Mouse (Mus musculus) liver, postnatal 0 days (tissue): ENCODE measurements around the gene Ints11. TPM values are rescaled to one million over a fixed set of nuclear protein-coding genes. Genes with fewer than 3 reads are reported as not detected.
A peak's percentile ranks its signal among the peaks of the same experiment; 100 is the strongest.

ENCODE experiments used
- ATAC-seq: fragments of 200-750 bp; cut with Nextera tagmentation; 2 replicates; pipeline ENCODE4 v1.8.0; 2017; ENCODE audit warnings: mild to moderate bottlenecking, moderate library complexity
- DNase-seq: peaks from one replicate; pipeline ENCODE4 v3.0.0-alpha.2; 2016
- H3K27ac ChIP-seq: fragments of 300-500 bp; sonication (generic); 2 replicates; pipeline ENCODE4 v1.5.1; 2014; ENCODE audit warnings: antibody characterized with exemption, moderate library complexity, mild to moderate bottlenecking, low read depth
- H3K27me3 ChIP-seq: fragments of 300-500 bp; sonication (generic); 2 replicates; pipeline ENCODE4 v1.6.1; 2014; ENCODE audit warnings: low read length, control low read depth, mixed read lengths; ENCODE audit not compliant: insufficient read depth
- H3K36me3 ChIP-seq: fragments of 300-500 bp; sonication (generic); replicated peaks from 2 replicates; pipeline ENCODE4 v1.6.1; 2014; ENCODE audit warnings: mild to moderate bottlenecking, control low read depth, low read length, moderate library complexity, mixed read lengths; ENCODE audit not compliant: insufficient read depth
- H3K4me1 ChIP-seq: fragments of 300-500 bp; sonication (generic); 2 replicates; pipeline ENCODE4 v1.6.1; 2014; ENCODE audit warnings: antibody characterized with exemption, mild to moderate bottlenecking, control low read depth; ENCODE audit not compliant: insufficient read depth
- H3K4me2 ChIP-seq: fragments of 300-500 bp; sonication (generic); 2 replicates; pipeline ENCODE4 v1.6.1; 2014; ENCODE audit warnings: low read depth, mild to moderate bottlenecking, low read length, moderate library complexity, mixed read lengths
- H3K4me3 ChIP-seq: fragments of 300-500 bp; sonication (generic); 2 replicates; pipeline ENCODE4 v1.5.1; 2014; ENCODE audit warnings: low read depth, low read length
- H3K9ac ChIP-seq: fragments of 300-500 bp; sonication (generic); replicated peaks from 2 replicates; pipeline ENCODE4 v1.6.1; 2014; ENCODE audit warnings: mild to moderate bottlenecking, moderate library complexity
- H3K9me3 ChIP-seq: fragments of 300-500 bp; sonication (generic); 2 replicates; pipeline ENCODE4 v1.6.1; 2016; ENCODE audit warnings: mild to moderate bottlenecking, control low read depth, low read length, mixed read lengths
- CTCF ChIP-seq: sonication (generic); IDR thresholded peaks from 2 replicates; pipeline ENCODE4 v1.5.1; 2016; ENCODE audit warnings: antibody characterized with exemption, low read depth
- EP300 ChIP-seq: IDR thresholded peaks from 2 replicates; pipeline ENCODE4 v1.6.1; 2016; ENCODE audit warnings: antibody characterized with exemption, low read depth, mild to moderate bottlenecking
- WGBS: fragments of 180-500 bp; shearing (Covaris S2); extraction: QIAGEN DNeasy Blood & Tissue Kit; methylation state at CpG from one replicate; pipeline ENCODE4 v1.1.7; 2014; ENCODE audit not compliant: insufficient replicate concordance; 5-methylcytosine and 5-hydroxymethylcytosine counted together
- polyA plus RNA-seq: library from polyadenylated mRNA; unstranded; fragments of >200 nt; fragmentation: Nextera tagmentation; extraction: Ambion mirVana; gene quantifications from 2 replicates; pipeline ENCODE4 v1.2.1, GENCODE M21; 2015

Gene Ints11
- polyA plus RNA-seq, 1 experiment from 2014 or later, result 17.4 TPM

GRCm38 (mm10) chr4:155861787-155862186, 7.6 kb upstream of the Ints11 start:
- ATAC-seq, result peak; percentile 62
- WGBS, result 75% methylated on average over 7 of the region's 7 CpGs
- DNase-seq, result no peak
- no peak for TF ChIP-seq CTCF
- no peak for TF ChIP-seq EP300
- H3K4me2 ChIP-seq, result no peak overlapping the region
- no peak overlapping the region for H3K4me3 ChIP-seq
- no peaks in the 10 kb centered on the region for H3K9me3 ChIP-seq
- no peaks in the 10 kb centered on the region for H3K27me3 ChIP-seq
- no peaks in the 10 kb centered on the region for H3K4me1 ChIP-seq
- peaks cover 35% of the 10 kb centered on the region for H3K36me3 ChIP-seq
- no peak overlapping the region for H3K9ac ChIP-seq
- no peak overlapping the region for H3K27ac ChIP-seq

GRCm38 (mm10) chr4:155863001-155863400, 6.3 kb upstream of the Ints11 start, which contains the start of gene Tas1r3:
Gene Tas1r3 (minus strand): TSS chr4:155863362.
- Histone ChIP-seq H3K4me3 (no peak within 1 kb of the TSS), H3K4me1 (peaks cover 2% of the 10 kb centered on the region), H3K9me3 (no peaks in the 10 kb centered on the region), H3K36me3 (peaks cover 33% of the 10 kb centered on the region), H3K4me2 (no peak within 1 kb of the TSS), H3K27me3 (no peaks in the 10 kb centered on the region), H3K27ac (no peak within 1 kb of the TSS), H3K9ac (no peak within 1 kb of the TSS)
- 74% methylated on average over 5 of the region's 5 CpGs for WGBS
- ATAC-seq, result no peak
- DNase-seq, result no peak
- TF ChIP-seq CTCF (no peak), EP300 (no peak)

DNA sequence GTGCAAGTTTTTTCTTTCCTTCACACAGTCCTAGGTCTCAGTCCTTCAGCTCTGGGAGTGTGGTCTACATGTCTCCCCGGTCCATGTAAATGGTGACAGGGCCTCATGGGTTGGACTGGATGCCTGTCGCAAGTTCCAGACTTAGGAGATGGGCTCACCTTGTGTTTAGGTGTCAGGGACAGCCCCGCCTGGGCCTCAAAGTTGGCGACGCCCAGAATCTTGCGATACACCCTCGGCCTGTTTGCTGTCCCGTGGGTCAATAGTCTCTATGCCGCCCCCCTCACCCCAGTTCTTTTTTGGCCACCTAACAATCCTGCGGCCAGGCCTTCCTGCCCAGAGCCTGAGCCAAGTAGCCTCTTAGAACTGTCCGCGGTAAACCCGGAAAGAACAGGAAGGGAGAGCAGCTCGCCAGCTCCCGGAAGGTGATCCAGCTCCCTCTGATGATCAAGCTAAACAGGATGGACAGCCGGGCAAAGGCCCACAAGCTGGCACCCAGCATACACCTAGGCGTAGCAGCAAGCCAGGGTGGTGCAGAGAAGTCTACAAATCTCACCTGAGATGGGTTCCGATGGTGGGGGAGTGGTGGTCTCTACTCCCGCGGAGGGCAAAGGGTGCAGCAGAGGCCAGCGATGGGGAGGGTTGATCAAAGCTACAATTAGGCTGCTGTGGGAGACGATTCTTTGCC, 590 bp upstream of the Ints11 start:
- no peaks in the 10 kb centered on the region for H3K27me3 ChIP-seq
- peak overlapping the region; percentile 99 for H3K4me2 ChIP-seq
- DNase-seq (no peak), ATAC-seq (peak; percentile 50)
- TF ChIP-seq CTCF (no peak), EP300 (no peak)
- 6% methylated on average over 22 of the region's 22 CpGs for WGBS
- H3K4me3 ChIP-seq, result peak overlapping the region; percentile 87
- H3K9ac ChIP-seq, result peak overlapping the region; percentile 88
- peak overlapping the region; percentile 72 for H3K27ac ChIP-seq
- peaks cover 28% of the 10 kb centered on the region for H3K36me3 ChIP-seq
- no peaks in the 10 kb centered on the region for H3K9me3 ChIP-seq
- H3K4me1 ChIP-seq, result peaks cover 21% of the 10 kb centered on the region

DNA sequence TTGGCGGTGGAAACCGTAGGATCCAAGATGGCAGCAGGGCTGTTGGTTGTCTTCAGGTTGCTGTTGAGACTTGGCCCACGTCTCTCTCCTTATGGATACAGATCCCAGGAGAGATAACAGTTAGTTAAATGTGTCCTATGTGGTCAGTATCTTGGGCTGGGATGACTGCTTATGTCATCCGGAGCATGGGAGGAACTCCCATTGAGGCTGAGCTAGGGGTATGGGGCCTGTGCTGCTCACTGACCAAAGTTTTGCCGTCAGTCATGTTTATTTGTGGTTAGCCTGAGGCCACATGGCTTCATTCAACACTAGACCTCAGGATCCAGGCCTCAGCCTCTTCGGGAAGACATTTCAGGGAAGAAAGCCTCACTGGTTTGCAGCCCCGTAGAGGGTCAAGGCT, 2.1 kb downstream of the Ints11 start:
- H3K4me3 ChIP-seq, result no peak overlapping the region

GRCm38 (mm10) chr4:155883587-155883986, 14.2 kb downstream of the Ints11 start:
- Histone ChIP-seq H3K9ac (no peak overlapping the region), H3K36me3 (peaks cover 34% of the 10 kb centered on the region), H3K4me3 (no peak overlapping the region), H3K4me1 (no peaks in the 10 kb centered on the region), H3K27me3 (no peaks in the 10 kb centered on the region), H3K27ac (no peak overlapping the region), H3K4me2 (no peak overlapping the region), H3K9me3 (no peaks in the 10 kb centered on the region)
- DNase-seq, result no peak
- TF ChIP-seq EP300 (no peak), CTCF (no peak)
- 76% methylated on average over 3 of the region's 3 CpGs for WGBS
- peak; percentile 40; the same call in 1 of the 2 replicates for ATAC-seq

More for the DNA sequence above, 2.1 kb downstream of the Ints11 start:
- 77% methylated on average over 7 of the region's 7 CpGs for WGBS
- H3K27me3 ChIP-seq, result no peaks in the 10 kb centered on the region
- peaks cover 21% of the 10 kb centered on the region for H3K4me1 ChIP-seq
- H3K36me3 ChIP-seq, result peaks cover 32% of the 10 kb centered on the region
- no peak for ATAC-seq
- H3K9ac ChIP-seq, result no peak overlapping the region
- H3K4me2 ChIP-seq, result no peak overlapping the region
- TF ChIP-seq CTCF, result no peak
- TF ChIP-seq EP300, result no peak
- DNase-seq, result no peak
- H3K9me3 ChIP-seq, result no peaks in the 10 kb centered on the region
- no peak overlapping the region for H3K27ac ChIP-seq

GRCm38 (mm10) chr4:155886330-155886729, 17.0 kb downstream of the Ints11 start:
- TF ChIP-seq CTCF (no peak), EP300 (no peak)
- Histone ChIP-seq H3K9me3 (no peaks in the 10 kb centered on the region), H3K27me3 (no peaks in the 10 kb centered on the region), H3K36me3 (peaks cover 40% of the 10 kb centered on the region), H3K27ac (no peak overlapping the region), H3K4me3 (no peak overlapping the region), H3K4me1 (peaks cover 11% of the 10 kb centered on the region), H3K9ac (no peak overlapping the region), H3K4me2 (no peak overlapping the region)
- 74% methylated on average over 5 of the region's 5 CpGs for WGBS
- ATAC-seq (peak; percentile 37; the same call in 1 of the 2 replicates), DNase-seq (no peak)
